Mouse (Mus musculus) ES-Bruce4 (cell line): ENCODE measurements at regions not wholly inside any gene's neighbourhood (a gene's known extent, or its start where the extent isn't known, plus 50 kb on each side); places are given as distances from the start of the nearest gene placed in this dataset.

Experiments used
- EP300 ChIP-seq: IDR thresholded peaks from 2 replicates; pipeline ENCODE4 v1.6.1; 2011; ENCODE audit warnings: low read depth, low read length; ENCODE audit not compliant: insufficient read depth
- POLR2A ChIP-seq: IDR thresholded peaks from one replicate; pipeline ENCODE4 v1.8.1; 2011; ENCODE audit warnings: low read length; ENCODE audit not compliant: insufficient read depth

DNA sequence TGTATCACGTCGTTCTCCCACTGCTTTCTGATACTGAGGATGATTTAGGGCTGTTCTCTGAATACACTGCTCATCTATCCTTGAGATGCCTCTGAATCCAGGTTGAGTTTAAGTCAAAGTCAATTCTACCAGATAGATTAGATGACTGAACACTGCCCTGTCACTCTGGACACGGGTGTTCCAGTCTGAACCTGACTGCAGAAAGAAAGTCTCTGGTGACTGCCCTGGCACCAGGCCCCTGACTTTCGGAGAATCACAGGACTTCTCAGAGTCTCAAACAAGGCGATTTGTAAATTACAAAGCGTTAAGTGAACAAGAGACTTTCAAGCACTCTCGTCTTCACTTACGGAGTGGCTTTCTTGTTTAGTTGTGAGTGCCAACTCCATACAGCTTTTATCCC, 324.6 kb downstream of the Kcnrg start:
- TF ChIP-seq POLR2A: no peak
- no peak for TF ChIP-seq EP300
